In genomic region chr14:101951107-101951506, GRCm38 (mm10) we compare ENCODE assay signal across 20 mouse cellular contexts.
DNase-seq lines count a peak whose midpoint lies in the region; ATAC-seq lines count a peak whose summit lies in the region.
"Had no signal": no experiment of that assay in that cellular context is flagged by ENCODE, and none has a peak within 500 bp of the region (broad histone marks: within the 10 kb centered on the region; RNA-seq: fewer than 3 reads in every experiment).

No protein-coding gene starts in this region.

- no peak overlapping the region for H3K9ac ChIP-seq in neural tube, embryonic 11.5 days (ENCODE audit: low read length)
- H3K9ac ChIP-seq: embryonic facial prominence, embryonic 12.5 days; liver, postnatal 0 days had no signal

- no peaks in the 10 kb centered on the region for H3K36me3 ChIP-seq in neural tube, embryonic 11.5 days (ENCODE audit: control insufficient read depth, insufficient read depth, low read length)
- no peaks in the 10 kb centered on the region for H3K36me3 ChIP-seq in forebrain, embryonic 10.5 days (replicated peaks)
- H3K36me3 ChIP-seq: embryonic facial prominence, embryonic 12.5 days had no signal

- no peak overlapping the region for H3K4me3 ChIP-seq in neural tube, embryonic 11.5 days (ENCODE audit: low read depth, low read length)
- H3K4me3 ChIP-seq in forebrain, embryonic 10.5 days: no peak overlapping the region
- H3K4me3 ChIP-seq: embryonic facial prominence, embryonic 12.5 days; left cerebral cortex, adult 2 months had no signal

- ATAC-seq in neural tube, embryonic 11.5 days (ENCODE audit: insufficient read depth, low FRiP score, low TSS enrichment): peak; percentile 49; the same call in 1 of the 2 replicates
- ATAC-seq: forebrain, embryonic 16.5 days; liver, postnatal 0 days had no signal

- 72% methylated on average over 6 of the region's 6 CpGs for WGBS in neural tube, embryonic 11.5 days
- WGBS in forebrain, embryonic 10.5 days: 89% methylated on average over 6 of the region's 6 CpGs

- no peak overlapping the region for H3K4me2 ChIP-seq in neural tube, embryonic 11.5 days (ENCODE audit: low read depth)
- H3K4me2 ChIP-seq: embryonic facial prominence, embryonic 12.5 days; heart, embryonic 11.5 days had no signal

- H3K27me3 ChIP-seq in neural tube, embryonic 11.5 days (ENCODE audit: control insufficient read depth, insufficient read depth, low read length): no peaks in the 10 kb centered on the region
- H3K27me3 ChIP-seq in forebrain, embryonic 10.5 days (ENCODE audit: poor library complexity, severe bottlenecking): no peaks in the 10 kb centered on the region
- H3K27me3 ChIP-seq: embryonic facial prominence, embryonic 12.5 days had no signal

- H3K4me1 ChIP-seq in neural tube, embryonic 11.5 days (ENCODE audit: control insufficient read depth, insufficient read depth, low read length): no peaks in the 10 kb centered on the region
- no peaks in the 10 kb centered on the region for H3K4me1 ChIP-seq in forebrain, embryonic 10.5 days
- H3K4me1 ChIP-seq: embryonic facial prominence, embryonic 12.5 days had no signal

- DNase-seq in neural tube, embryonic 11.5 days (ENCODE audit: low spot score): no peak
- no peak for DNase-seq in neural tube, embryonic 10.5 days (ENCODE audit: extremely low spot score, low spot score)
- DNase-seq in kidney, adult 9 months: peak; percentile 67
- DNase-seq in kidney, postnatal 14 days: peak; percentile 68
- no peak for DNase-seq in heart, adult 18-20 months
- no peak for DNase-seq in forebrain, embryonic 10.5 days (ENCODE audit: extremely low spot score, low spot score)
- DNase-seq in gastrocnemius, postnatal 36 days: no peak
- DNase-seq: adrenal gland, postnatal 10 days; cerebellum, postnatal 10 days; heart, postnatal 14 days; layer of hippocampus, adult 9-11 months; left cerebral cortex, postnatal 4 days; liver; liver, postnatal 0 days; lung, postnatal 10 days had no signal

- no peaks in the 10 kb centered on the region for H3K9me3 ChIP-seq in neural tube, embryonic 11.5 days (ENCODE audit: control insufficient read depth, low read length)
- H3K9me3 ChIP-seq in forebrain, embryonic 10.5 days: no peaks in the 10 kb centered on the region
- H3K9me3 ChIP-seq: embryonic facial prominence, embryonic 12.5 days had no signal

- intact Hi-C loops in gastrocnemius, postnatal 36 days (cut with DNase I): no loop called here

- H3K27ac ChIP-seq in neural tube, embryonic 11.5 days (ENCODE audit: low read depth, low read length): no peak overlapping the region
- no peak overlapping the region for H3K27ac ChIP-seq in forebrain, embryonic 10.5 days
- H3K27ac ChIP-seq: embryonic facial prominence, embryonic 12.5 days; left cerebral cortex, adult 2 months; stomach, postnatal 0 days had no signal

Comparison
In these comparisons a context has a peak if more than half of its experiments do, and no peak if none do; other contexts are left out.
1. DNase-seq: peak in kidney, adult 9 months (single experiment) and kidney, postnatal 14 days (single experiment); none in neural tube, embryonic 11.5 days (single experiment), neural tube, embryonic 10.5 days (single experiment), heart, adult 18-20 months (0 of 2), forebrain, embryonic 10.5 days (single experiment) and gastrocnemius, postnatal 36 days (0 of 2).